20 mouse cellular contexts compared by ENCODE assay signal in genomic region chr5:49783728-49784127, GRCm38 (mm10).
A peak's percentile ranks its signal among the peaks of the same experiment; 100 is the strongest.
DNase-seq lines count a peak whose midpoint lies in the region; ATAC-seq lines count a peak whose summit lies in the region.
"Had no signal": no experiment of that assay in that cellular context is flagged by ENCODE, and none has a peak within 500 bp of the region (broad histone marks: within the 10 kb centered on the region; RNA-seq: fewer than 3 reads in every experiment).

No protein-coding gene starts in this region.

- no peaks in the 10 kb centered on the region for H3K27me3 ChIP-seq in forebrain, embryonic 12.5 days
- H3K27me3 ChIP-seq in forebrain, embryonic 11.5 days (ENCODE audit: control insufficient read depth, insufficient read depth, low read length) = no peaks in the 10 kb centered on the region
- H3K27me3 ChIP-seq in intestine, embryonic 16.5 days (replicated peaks; ENCODE audit: control insufficient read depth, insufficient read depth, low read length) = no peaks in the 10 kb centered on the region
- H3K27me3 ChIP-seq: embryonic facial prominence, embryonic 12.5 days; hindbrain, embryonic 15.5 days had no signal

- no peaks in the 10 kb centered on the region for H3K4me1 ChIP-seq in forebrain, embryonic 12.5 days
- no peaks in the 10 kb centered on the region for H3K4me1 ChIP-seq in forebrain, embryonic 11.5 days (replicated peaks; ENCODE audit: control insufficient read depth, insufficient read depth, low read length)
- H3K4me1 ChIP-seq in intestine, embryonic 16.5 days (ENCODE audit: control insufficient read depth, insufficient read depth, low read length) = no peaks in the 10 kb centered on the region
- H3K4me1 ChIP-seq: embryonic facial prominence, embryonic 12.5 days; hindbrain, embryonic 15.5 days had no signal

- no peaks in the 10 kb centered on the region for H3K9me3 ChIP-seq in forebrain, embryonic 12.5 days
- no peaks in the 10 kb centered on the region for H3K9me3 ChIP-seq in forebrain, embryonic 11.5 days (ENCODE audit: control insufficient read depth, low read length)
- H3K9me3 ChIP-seq in intestine, embryonic 16.5 days (ENCODE audit: control insufficient read depth, low read length) = no peaks in the 10 kb centered on the region
- H3K9me3 ChIP-seq: embryonic facial prominence, embryonic 12.5 days; hindbrain, embryonic 15.5 days had no signal

- H3K36me3 ChIP-seq in forebrain, embryonic 12.5 days (replicated peaks) = no peaks in the 10 kb centered on the region
- no peaks in the 10 kb centered on the region for H3K36me3 ChIP-seq in forebrain, embryonic 11.5 days (ENCODE audit: control insufficient read depth, insufficient read depth, low read length)
- H3K36me3 ChIP-seq in intestine, embryonic 16.5 days (ENCODE audit: control insufficient read depth, insufficient read depth, low read length) = no peaks in the 10 kb centered on the region
- H3K36me3 ChIP-seq: embryonic facial prominence, embryonic 12.5 days; hindbrain, embryonic 15.5 days had no signal

- ATAC-seq in forebrain, embryonic 12.5 days (ENCODE audit: low FRiP score) = peak; percentile 39; the same call in 1 of the 2 replicates
- no peak for ATAC-seq in forebrain, embryonic 11.5 days (replicated peaks; ENCODE audit: low FRiP score)
- ATAC-seq in intestine, embryonic 16.5 days = no peak
- ATAC-seq: lung, postnatal 0 days had no signal

- H3K9ac ChIP-seq in forebrain, embryonic 12.5 days = no peak overlapping the region
- H3K9ac ChIP-seq in forebrain, embryonic 11.5 days (ENCODE audit: low read length) = no peak overlapping the region
- no peak overlapping the region for H3K9ac ChIP-seq in intestine, embryonic 16.5 days (ENCODE audit: low read depth, low read length)
- H3K9ac ChIP-seq: embryonic facial prominence, embryonic 12.5 days; hindbrain, embryonic 15.5 days; liver, embryonic 14.5 days had no signal

- no peak overlapping the region for H3K4me2 ChIP-seq in forebrain, embryonic 12.5 days
- no peak overlapping the region for H3K4me2 ChIP-seq in forebrain, embryonic 11.5 days (ENCODE audit: low read depth, low read length, severe bottlenecking)
- no peak overlapping the region for H3K4me2 ChIP-seq in intestine, embryonic 16.5 days (ENCODE audit: low read depth, low read length)
- H3K4me2 ChIP-seq: embryonic facial prominence, embryonic 12.5 days; heart, embryonic 11.5 days; hindbrain, embryonic 15.5 days had no signal

- H3K27ac ChIP-seq in forebrain, embryonic 12.5 days = no peak overlapping the region
- no peak overlapping the region for H3K27ac ChIP-seq in forebrain, embryonic 11.5 days (ENCODE audit: low read depth, low read length)
- no peak overlapping the region for H3K27ac ChIP-seq in intestine, embryonic 16.5 days (ENCODE audit: low read length)
- H3K27ac ChIP-seq: embryonic facial prominence, embryonic 12.5 days; hindbrain, embryonic 15.5 days; liver, embryonic 14.5 days had no signal

- H3K4me3 ChIP-seq in forebrain, embryonic 12.5 days (replicated peaks) = no peak overlapping the region
- H3K4me3 ChIP-seq in forebrain, embryonic 11.5 days (ENCODE audit: low read depth, low read length) = no peak overlapping the region
- H3K4me3 ChIP-seq in intestine, embryonic 16.5 days (ENCODE audit: low read length) = no peak overlapping the region
- H3K4me3 ChIP-seq: embryonic facial prominence, embryonic 12.5 days; hindbrain, embryonic 15.5 days had no signal

- WGBS in forebrain, embryonic 12.5 days = 64% methylated on average over 3 of the region's 3 CpGs
- WGBS in forebrain, embryonic 11.5 days = 64% methylated on average over 3 of the region's 3 CpGs
- WGBS in intestine, embryonic 16.5 days = 70% methylated on average over 3 of the region's 3 CpGs

- no peak for DNase-seq in forebrain, embryonic 11.5 days (ENCODE audit: low spot score)
- DNase-seq in right cerebral cortex, adult 18-20 months = peak; percentile 0
- no peak for DNase-seq in right cerebral cortex, postnatal 14 days
- DNase-seq in layer of hippocampus, adult 8-10 months (ENCODE audit: low spot score in 2 of 2) = peak; percentile 47 to 51
- no peak for DNase-seq in urinary bladder, postnatal 36 days (ENCODE audit: low spot score in 2 of 2)
- DNase-seq in thymus, postnatal 0 days (ENCODE audit: low spot score) = no peak
- DNase-seq: adrenal gland, adult 2 months; cerebellum, adult 11-12 months; heart, postnatal 14 days; kidney, adult 18-20 months; kidney, postnatal 14 days; midbrain, embryonic 14.5 days; thymus, postnatal 14 days had no signal

Comparison
In these comparisons a context has a peak if more than half of its experiments do, and no peak if none do; other contexts are left out.
1. DNase-seq: peak in right cerebral cortex, adult 18-20 months (single experiment) and layer of hippocampus, adult 8-10 months (2 of 2); none in forebrain, embryonic 11.5 days (single experiment), right cerebral cortex, postnatal 14 days (single experiment), urinary bladder, postnatal 36 days (0 of 2) and thymus, postnatal 0 days (single experiment).